Mouse (Mus musculus) heart, embryonic 13.5 days (tissue): ENCODE measurements around the gene Nacc2. TPM values are rescaled to one million over a fixed set of nuclear protein-coding genes. Genes with fewer than 3 reads are reported as not detected.

Source experiments
- ATAC-seq: fragments of 200-750 bp; cut with Nextera tagmentation; 2 replicates; pipeline ENCODE4 v1.8.0; 2017; ENCODE audit warnings: moderate TSS enrichment; ENCODE audit not compliant: insufficient number of reproducible peaks, low FRiP score, low TSS enrichment; ENCODE audit errors: extremely low read depth
- H3K27ac ChIP-seq: fragments of 300-500 bp; sonication (generic); replicated peaks from 2 replicates; pipeline ENCODE4 v1.5.1; 2015; ENCODE audit warnings: moderate library complexity, mild to moderate bottlenecking, inconsistent platforms
- H3K27me3 ChIP-seq: fragments of 300-500 bp; sonication (generic); replicated peaks from 2 replicates; pipeline ENCODE4 v1.6.1; 2015; ENCODE audit warnings: mild to moderate bottlenecking, inconsistent platforms
- H3K36me3 ChIP-seq: fragments of 300-500 bp; sonication (generic); 2 replicates; pipeline ENCODE4 v1.6.1; 2015; ENCODE audit warnings: mild to moderate bottlenecking, inconsistent platforms
- H3K4me1 ChIP-seq: fragments of 300-500 bp; sonication (generic); 2 replicates; pipeline ENCODE4 v1.6.1; 2015; ENCODE audit warnings: inconsistent platforms
- H3K4me2 ChIP-seq: fragments of 300-500 bp; sonication (generic); 2 replicates; pipeline ENCODE4 v1.6.1; 2015; ENCODE audit warnings: inconsistent platforms, mild to moderate bottlenecking, moderate library complexity
- H3K4me3 ChIP-seq: fragments of 300-500 bp; sonication (generic); 2 replicates; pipeline ENCODE4 v1.5.1; 2015; ENCODE audit warnings: moderate library complexity, mild to moderate bottlenecking, inconsistent platforms
- H3K9ac ChIP-seq: fragments of 300-500 bp; sonication (generic); 2 replicates; pipeline ENCODE4 v1.6.1; 2015; ENCODE audit warnings: inconsistent platforms, mild to moderate bottlenecking, moderate library complexity
- H3K9me3 ChIP-seq: fragments of 300-500 bp; sonication (generic); 2 replicates; pipeline ENCODE4 v1.6.1; 2016; ENCODE audit warnings: inconsistent platforms
- WGBS: fragments of 180-500 bp; shearing (Covaris S2); methylation state at CpG from one replicate; pipeline ENCODE4 v1.1.7; 2015; ENCODE audit warnings: mixed read lengths; 5-methylcytosine and 5-hydroxymethylcytosine counted together
- polyA plus RNA-seq: library from polyadenylated mRNA; unstranded; fragments of >200 nt; fragmentation: Nextera tagmentation; extraction: Ambion mirVana; gene quantifications from 2 replicates; pipeline ENCODE4 v1.2.1, GENCODE M21; 2015

Gene Nacc2
- polyA plus RNA-seq, 1 experiment from 2014 or later: 6.1 TPM

DNA sequence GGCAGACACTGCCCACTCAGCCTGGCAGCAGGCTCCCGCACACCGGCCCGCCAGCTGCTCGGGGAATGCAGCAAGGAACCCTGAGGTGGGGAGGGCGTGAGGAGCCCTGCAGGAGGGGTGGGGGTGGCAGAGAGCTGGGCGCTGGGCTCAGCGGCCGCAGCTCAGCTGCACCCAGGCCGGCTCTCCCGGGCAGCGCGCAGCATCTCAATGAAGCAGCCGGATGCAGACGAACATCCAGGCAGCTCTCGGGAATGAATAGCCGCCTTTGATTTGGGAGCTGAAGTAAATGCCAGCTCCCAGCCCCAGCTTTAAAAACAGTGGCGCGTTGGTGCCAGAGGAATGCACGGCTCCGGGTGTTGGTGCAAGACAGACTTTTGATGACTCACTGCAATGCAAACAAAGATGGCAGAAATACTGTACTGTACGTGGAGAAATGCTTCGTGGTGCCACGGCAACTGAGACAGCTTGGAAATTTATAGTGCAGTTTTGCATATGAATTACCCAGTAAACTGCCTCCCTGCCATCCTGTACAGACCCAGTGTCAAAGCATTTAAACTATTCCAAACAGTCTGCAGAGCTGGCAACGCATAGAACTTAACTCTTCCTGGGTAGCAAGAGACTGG is 31.1 kb downstream of the Nacc2 start:
- no peaks in the 10 kb centered on the region for H3K36me3 ChIP-seq
- 2% methylated on average over 24 of the region's 24 CpGs for WGBS
- peaks cover 42% of the 10 kb centered on the region for H3K4me1 ChIP-seq
- peak overlapping the region; percentile 63 for H3K27ac ChIP-seq
- ATAC-seq: no peak
- peak overlapping the region; percentile 87 for H3K4me2 ChIP-seq
- H3K9me3 ChIP-seq: no peaks in the 10 kb centered on the region
- peak overlapping the region; percentile 80 for H3K9ac ChIP-seq
- H3K27me3 ChIP-seq: peaks cover 63% of the 10 kb centered on the region
- peak overlapping the region; percentile 61 for H3K4me3 ChIP-seq

DNA sequence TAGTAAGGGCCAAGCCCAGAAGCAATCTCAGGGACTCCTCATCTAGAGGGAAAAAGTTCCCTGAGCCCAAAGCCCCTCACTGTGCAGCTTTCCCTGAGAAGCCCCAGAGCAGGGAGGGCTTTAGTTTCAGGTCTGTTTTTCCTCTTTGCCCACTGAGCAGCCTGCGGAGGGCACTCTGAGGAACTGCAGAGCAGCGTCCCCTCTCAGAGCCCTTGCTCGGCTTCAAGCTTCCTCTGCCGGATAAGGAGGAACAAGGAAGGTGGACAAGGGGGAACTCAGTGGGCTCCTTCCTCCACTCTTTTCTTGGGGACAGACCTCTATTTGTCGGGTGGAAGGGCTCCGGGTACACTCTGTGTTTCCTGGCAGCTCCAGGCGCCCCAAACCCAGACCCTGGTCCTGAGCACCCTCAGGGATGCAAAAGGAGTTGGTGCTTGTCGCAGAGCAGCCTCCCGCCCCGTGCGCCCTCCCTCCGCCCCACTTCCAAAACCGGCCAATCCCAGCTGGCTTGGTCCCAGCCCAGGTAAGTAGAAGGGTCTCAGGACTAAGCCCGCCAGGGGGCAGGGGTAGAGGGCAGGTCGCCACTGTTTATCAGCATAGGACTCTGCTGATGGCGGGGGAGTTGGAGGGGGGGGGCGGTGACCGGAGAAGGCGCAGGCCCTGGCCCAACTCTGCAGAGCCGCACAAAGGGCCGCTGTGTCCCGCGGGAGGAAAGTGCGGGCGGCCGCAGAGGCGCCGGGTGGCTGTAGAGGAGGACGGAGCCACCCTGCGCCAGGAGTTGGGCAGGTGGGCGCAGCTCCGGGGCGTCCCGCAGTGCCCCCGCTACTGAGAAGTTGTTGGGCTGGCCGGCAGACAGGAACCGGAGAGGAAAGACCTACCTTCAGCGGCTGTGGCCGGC is 31.9 kb downstream of the Nacc2 start:
- H3K9ac ChIP-seq: peak overlapping the region; percentile 80
- peaks cover 47% of the 10 kb centered on the region for H3K4me1 ChIP-seq
- ATAC-seq: no peak
- no peaks in the 10 kb centered on the region for H3K36me3 ChIP-seq
- H3K27me3 ChIP-seq: peaks cover 63% of the 10 kb centered on the region
- WGBS: 4% methylated on average over 37 of the region's 39 CpGs
- H3K27ac ChIP-seq: peak overlapping the region; percentile 63
- H3K4me3 ChIP-seq: peak overlapping the region; percentile 61
- peak overlapping the region; percentile 87 for H3K4me2 ChIP-seq
- H3K9me3 ChIP-seq: no peaks in the 10 kb centered on the region

DNA sequence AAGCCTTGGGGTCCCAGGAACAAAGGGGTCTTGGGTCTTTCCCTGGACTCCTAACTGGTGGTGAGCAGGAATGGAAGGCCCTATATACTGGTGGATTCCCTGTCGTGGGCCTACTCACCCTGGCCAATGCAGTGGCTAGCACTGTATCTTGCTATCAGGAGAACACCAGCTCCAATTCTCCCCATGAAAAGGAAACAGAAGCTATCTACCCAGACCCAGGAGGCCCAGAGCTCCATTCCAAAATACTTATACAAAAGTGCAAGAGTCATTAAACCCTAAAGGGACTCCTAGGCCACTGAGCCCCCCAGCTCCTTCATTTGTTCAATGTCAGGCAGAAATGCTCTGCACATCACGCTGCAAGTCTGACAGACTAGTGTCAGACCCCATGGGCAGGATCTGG is 34.0 kb downstream of the Nacc2 start:
- H3K36me3 ChIP-seq: peaks cover 5% of the 10 kb centered on the region; the same call in 1 of the 2 replicates
- 70% methylated on average over 2 of the region's 2 CpGs for WGBS
- H3K4me1 ChIP-seq: peaks cover 47% of the 10 kb centered on the region
- H3K4me3 ChIP-seq: no peak overlapping the region
- peaks cover 53% of the 10 kb centered on the region for H3K27me3 ChIP-seq
- H3K9me3 ChIP-seq: no peaks in the 10 kb centered on the region
- no peak overlapping the region for H3K9ac ChIP-seq
- no peak overlapping the region for H3K27ac ChIP-seq
- H3K4me2 ChIP-seq: no peak overlapping the region
- no peak for ATAC-seq

DNA sequence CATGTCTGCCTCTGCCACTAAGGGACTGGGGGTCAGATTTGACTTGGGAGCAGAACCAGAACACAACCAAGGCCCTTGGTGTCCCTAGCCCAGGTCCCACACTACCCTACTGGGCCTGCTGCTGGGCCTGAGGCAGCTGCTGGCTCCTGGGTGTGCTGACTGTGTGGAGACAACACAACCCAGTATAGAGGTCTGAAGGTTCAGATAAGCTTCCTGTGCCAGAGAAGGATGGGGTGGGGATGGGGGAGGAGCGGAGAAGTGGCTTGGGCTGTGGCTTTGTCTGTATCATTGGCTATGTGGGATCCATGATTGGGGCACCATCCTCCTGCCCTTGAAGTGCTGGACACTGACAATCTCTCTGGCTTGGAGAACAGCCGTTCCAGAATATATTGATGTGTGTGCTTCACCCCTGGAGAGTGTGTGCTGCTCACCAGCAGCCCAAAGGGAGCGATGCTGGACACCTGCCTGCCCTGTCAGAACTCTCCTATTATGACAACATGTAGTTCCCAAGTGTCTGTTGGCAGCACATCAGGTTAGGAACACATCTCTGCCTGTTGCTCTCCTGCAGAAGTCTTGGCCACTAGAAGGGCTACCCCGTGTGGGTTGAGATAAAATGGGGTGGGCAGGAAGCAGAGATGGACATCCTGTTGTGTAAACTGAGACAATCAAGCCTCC is 36.0 kb downstream of the Nacc2 start:
- Histone ChIP-seq H3K36me3 (peaks cover 5% of the 10 kb centered on the region; the same call in 1 of the 2 replicates), H3K4me3 (no peak overlapping the region), H3K9ac (no peak overlapping the region), H3K27me3 (peaks cover 34% of the 10 kb centered on the region), H3K9me3 (no peaks in the 10 kb centered on the region), H3K4me2 (no peak overlapping the region), H3K4me1 (peaks cover 41% of the 10 kb centered on the region), H3K27ac (no peak overlapping the region)
- 56% methylated on average over 4 of the region's 4 CpGs for WGBS
- no peak for ATAC-seq

DNA sequence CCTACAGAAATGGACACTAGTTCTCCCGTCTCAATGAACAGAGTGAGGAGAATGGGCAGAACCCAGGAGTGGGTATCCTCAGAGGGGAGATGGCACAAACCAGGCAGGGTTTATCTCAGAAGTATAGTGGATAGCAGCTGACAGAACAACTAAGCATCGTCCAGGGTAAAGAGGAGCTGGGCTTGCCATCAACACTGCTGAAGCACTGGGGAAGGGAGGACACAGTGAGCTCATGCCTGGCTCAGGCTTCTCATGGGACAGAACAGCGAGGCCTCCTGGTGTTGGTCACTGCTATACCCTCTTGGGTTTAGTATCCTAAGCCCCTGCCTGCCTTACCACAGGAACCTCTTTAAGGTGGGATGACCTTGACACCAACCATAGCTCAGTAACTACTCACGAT is 36.5 kb downstream of the Nacc2 start:
- ATAC-seq: no peak
- 73% methylated on average over 4 of the region's 4 CpGs for WGBS
- Histone ChIP-seq H3K4me3 (no peak overlapping the region), H3K4me2 (no peak overlapping the region), H3K27me3 (peaks cover 28% of the 10 kb centered on the region), H3K27ac (no peak overlapping the region), H3K9me3 (no peaks in the 10 kb centered on the region), H3K9ac (no peak overlapping the region), H3K4me1 (peaks cover 35% of the 10 kb centered on the region), H3K36me3 (peaks cover 5% of the 10 kb centered on the region; the same call in 1 of the 2 replicates)

DNA sequence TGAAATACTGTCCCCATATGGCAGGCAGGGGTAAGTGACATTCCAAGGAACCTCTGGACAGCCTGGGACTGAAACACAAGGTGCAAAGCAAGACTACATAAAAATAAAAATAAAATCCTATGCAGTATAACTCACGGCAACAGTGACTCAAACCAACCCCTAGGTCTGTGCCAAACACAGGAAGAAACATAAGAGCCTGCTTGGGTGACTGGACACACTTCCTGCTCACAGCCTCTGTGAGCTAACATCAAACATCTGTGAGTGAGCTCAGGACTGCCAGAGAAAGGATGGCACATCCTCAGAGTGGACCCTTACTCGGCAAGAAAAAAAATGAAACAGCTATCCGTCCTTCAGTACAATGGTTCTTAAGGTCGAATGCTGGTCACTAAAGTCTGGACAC is 40.1 kb downstream of the Nacc2 start:
- Histone ChIP-seq H3K27me3 (no peaks in the 10 kb centered on the region), H3K4me3 (no peak overlapping the region), H3K4me1 (peaks cover 15% of the 10 kb centered on the region), H3K27ac (no peak overlapping the region), H3K9me3 (no peaks in the 10 kb centered on the region), H3K4me2 (no peak overlapping the region), H3K36me3 (peaks cover 5% of the 10 kb centered on the region; the same call in 1 of the 2 replicates), H3K9ac (no peak overlapping the region)
- ATAC-seq: no peak
- WGBS: 59% methylated on average over 4 of the region's 4 CpGs

DNA sequence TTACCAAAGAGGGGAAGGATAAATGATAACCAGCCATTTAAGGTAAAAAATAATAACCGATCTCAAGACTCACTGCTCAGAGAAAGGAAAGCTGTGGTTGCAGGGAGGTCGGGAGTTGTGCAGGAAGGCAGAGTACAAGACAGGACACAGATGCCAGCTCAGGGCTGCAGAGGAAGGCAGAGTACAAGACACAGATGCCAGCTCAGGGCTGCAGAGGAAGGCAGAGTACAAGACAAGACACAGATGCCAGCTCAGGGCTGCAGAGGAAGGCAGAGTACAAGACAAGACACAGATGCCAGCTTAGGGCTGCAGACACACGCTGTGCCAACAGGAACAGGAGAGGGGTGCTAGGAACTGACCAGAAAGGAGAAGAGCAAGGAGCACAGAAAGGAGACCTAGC is 42.2 kb downstream of the Nacc2 start:
- H3K4me1 ChIP-seq: no peaks in the 10 kb centered on the region
- H3K9me3 ChIP-seq: no peaks in the 10 kb centered on the region
- 74% methylated on average over 3 of the region's 3 CpGs for WGBS

DNA sequence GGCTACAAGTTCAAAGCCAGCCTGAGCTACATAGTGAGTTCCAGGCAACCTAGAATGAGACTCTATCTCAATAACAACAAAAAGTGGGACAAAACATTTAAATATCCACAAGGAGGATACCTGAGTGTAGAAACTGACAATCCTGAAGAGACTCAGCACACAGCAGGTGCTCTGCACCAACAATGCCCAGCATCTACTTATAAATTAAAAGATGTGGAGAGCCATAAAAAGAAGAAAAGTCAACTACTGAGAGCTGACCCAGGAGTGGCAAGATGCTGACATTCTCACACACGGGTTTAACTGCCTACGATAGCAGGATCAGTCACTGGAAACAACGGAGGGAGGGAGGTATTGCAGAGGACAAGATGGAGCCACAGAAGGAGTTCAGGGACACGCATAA is 43.6 kb downstream of the Nacc2 start:
- WGBS: 75% methylated on average over 4 of the region's 4 CpGs
- ATAC-seq: no peak
- Histone ChIP-seq H3K4me1 (no peaks in the 10 kb centered on the region), H3K27me3 (no peaks in the 10 kb centered on the region), H3K4me2 (no peak overlapping the region), H3K9ac (no peak overlapping the region), H3K27ac (no peak overlapping the region), H3K9me3 (no peaks in the 10 kb centered on the region), H3K36me3 (no peaks in the 10 kb centered on the region), H3K4me3 (no peak overlapping the region)

More for the DNA sequence above, 42.2 kb downstream of the Nacc2 start:
- Histone ChIP-seq H3K36me3 (peaks cover 5% of the 10 kb centered on the region; the same call in 1 of the 2 replicates), H3K4me3 (no peak overlapping the region), H3K27me3 (no peaks in the 10 kb centered on the region), H3K9ac (no peak overlapping the region), H3K27ac (no peak overlapping the region), H3K4me2 (no peak overlapping the region)
- ATAC-seq: no peak

DNA sequence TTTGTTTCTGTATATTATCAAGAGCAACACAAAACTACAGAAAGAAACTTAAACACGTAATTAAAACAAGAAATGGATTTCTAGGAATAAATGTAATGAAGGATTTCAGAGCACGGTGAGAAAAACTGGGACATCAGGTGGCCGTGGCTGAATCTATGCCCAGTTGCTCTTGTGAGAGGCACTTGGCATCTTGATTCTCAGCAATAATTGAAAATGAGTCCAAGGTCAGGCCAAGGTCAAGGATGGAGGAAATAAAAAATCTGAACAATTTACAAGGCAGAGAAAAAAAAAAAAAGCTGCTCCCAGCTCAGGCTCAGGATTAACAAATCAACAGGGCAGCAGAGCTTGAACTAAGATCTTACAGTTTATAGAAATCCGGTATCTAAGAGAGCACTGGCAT is 46.0 kb downstream of the Nacc2 start:
- Histone ChIP-seq H3K4me3 (no peak overlapping the region), H3K27me3 (no peaks in the 10 kb centered on the region), H3K9me3 (no peaks in the 10 kb centered on the region), H3K9ac (no peak overlapping the region), H3K4me1 (no peaks in the 10 kb centered on the region), H3K36me3 (no peaks in the 10 kb centered on the region), H3K4me2 (no peak overlapping the region), H3K27ac (no peak overlapping the region)
- ATAC-seq: no peak
- 85% methylated on average over 4 of the region's 4 CpGs for WGBS

DNA sequence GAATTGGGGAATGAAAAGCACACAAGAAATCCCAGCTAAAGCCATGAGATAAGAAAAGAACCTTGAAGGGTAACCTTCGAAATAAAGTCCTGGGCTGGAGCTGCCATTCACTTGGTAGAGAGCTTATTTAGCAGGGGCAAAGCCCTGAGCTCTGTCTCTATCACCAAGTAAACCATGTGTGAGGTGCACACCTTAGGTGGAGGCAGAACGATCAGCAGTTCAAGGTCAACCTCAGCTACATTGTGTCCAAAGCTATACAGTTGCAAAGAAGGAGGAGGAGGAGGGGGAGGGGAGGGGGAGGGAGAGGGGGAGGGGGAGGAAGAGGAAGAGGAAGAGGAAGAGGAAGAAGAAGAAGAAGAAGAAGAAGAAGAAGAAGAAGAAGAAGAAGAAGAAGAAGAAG is 46.9 kb downstream of the Nacc2 start:
- no peak overlapping the region for H3K27ac ChIP-seq
- no peak overlapping the region for H3K9ac ChIP-seq
- no peaks in the 10 kb centered on the region for H3K4me1 ChIP-seq
- no peaks in the 10 kb centered on the region for H3K36me3 ChIP-seq
- 55% methylated on average over 2 of the region's 2 CpGs for WGBS
- H3K9me3 ChIP-seq: no peaks in the 10 kb centered on the region
- H3K4me2 ChIP-seq: no peak overlapping the region
- no peak overlapping the region for H3K4me3 ChIP-seq
- no peak for ATAC-seq
- H3K27me3 ChIP-seq: no peaks in the 10 kb centered on the region

DNA sequence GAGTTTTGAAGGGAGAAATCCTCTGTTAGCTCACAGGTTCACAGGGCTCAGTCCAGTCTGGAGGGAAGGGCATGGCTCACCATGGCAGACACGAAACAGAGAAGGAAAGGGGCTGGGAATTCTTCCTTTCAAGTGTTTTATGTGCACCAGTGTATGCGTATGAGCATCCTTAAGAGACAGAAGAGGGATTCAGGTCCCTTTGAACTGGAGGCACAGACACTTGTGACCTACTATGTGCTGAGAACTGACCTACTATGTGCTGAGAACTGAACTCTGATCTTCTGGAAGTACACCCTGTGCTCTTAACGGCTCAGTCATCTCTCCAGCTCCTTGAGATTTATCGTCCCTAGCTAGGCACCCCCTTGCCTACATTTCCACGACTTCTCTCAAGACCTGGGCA is 48.5 kb downstream of the Nacc2 start:
- Histone ChIP-seq H3K27ac (no peak overlapping the region), H3K4me3 (no peak overlapping the region), H3K4me1 (no peaks in the 10 kb centered on the region), H3K9me3 (no peaks in the 10 kb centered on the region), H3K27me3 (no peaks in the 10 kb centered on the region), H3K4me2 (no peak overlapping the region), H3K36me3 (no peaks in the 10 kb centered on the region), H3K9ac (no peak overlapping the region)
- ATAC-seq: no peak
- WGBS: 85% methylated on average over 5 of the region's 5 CpGs
